ENCODE assay signal across 10 mouse cellular contexts in the genomic region with DNA sequence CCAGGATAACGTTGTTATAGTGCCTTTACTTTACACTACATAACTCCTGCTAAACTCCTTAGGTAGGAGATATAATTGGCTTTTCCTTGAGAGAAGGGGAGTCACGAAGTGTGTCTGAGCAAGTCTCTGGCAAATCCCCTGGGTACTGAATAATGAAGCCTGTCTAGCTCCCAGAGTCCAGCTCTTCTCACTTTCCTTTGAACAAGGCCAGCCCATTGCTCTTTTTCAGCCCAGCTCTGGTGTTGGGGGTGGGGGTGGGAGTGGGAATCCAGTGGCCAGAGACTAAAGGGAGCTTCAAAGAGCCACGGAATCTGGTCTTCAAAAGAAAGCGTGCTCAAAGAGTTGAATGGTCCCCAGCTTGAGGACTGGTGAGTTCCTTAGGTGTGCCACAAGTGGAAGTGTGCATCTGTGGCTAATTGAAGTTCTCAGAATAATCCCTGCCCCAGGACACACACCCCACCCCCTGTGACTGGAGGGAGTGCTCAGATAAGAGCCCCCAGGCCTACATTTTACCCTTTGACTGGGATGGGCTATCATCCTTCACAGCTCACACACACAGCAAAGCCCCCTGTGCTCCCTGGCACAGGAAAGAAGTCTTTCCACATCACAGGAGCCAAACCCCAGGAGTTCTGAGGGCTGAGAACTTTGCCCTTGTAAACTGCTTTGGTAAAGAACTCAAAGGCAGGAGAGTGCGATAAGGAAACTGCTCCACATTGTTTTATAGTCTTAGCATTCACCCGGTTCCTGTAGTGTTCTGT. TPM values are rescaled to one million over a fixed set of nuclear protein-coding genes. Genes with fewer than 3 reads are reported as not detected.
DNase-seq lines count a peak whose midpoint lies in the region; ATAC-seq and TF ChIP-seq lines count a peak whose summit lies in the region.
"Had no signal": no experiment of that assay in that cellular context is flagged by ENCODE, and none has a peak within 500 bp of the region (broad histone marks: within the 10 kb centered on the region; RNA-seq: fewer than 3 reads in every experiment).

No protein-coding gene starts in this region.

- DNase-seq in kidney, adult 11 months: peak; percentile 37
- DNase-seq in liver, embryonic 14.5 days (ENCODE audit: low read depth in 3 of 3, low spot score in 3 of 3): no peak
- no peak for DNase-seq in frontal cortex, postnatal 14 days (ENCODE audit: low spot score in 2 of 2)
- no peak for DNase-seq in lung, postnatal 4 days
- DNase-seq: layer of hippocampus, adult 9-11 months had no signal

- H3K4me2 ChIP-seq in kidney, embryonic 14.5 days (replicated peaks; ENCODE audit: low read depth, low read length): no peak overlapping the region
- H3K4me2 ChIP-seq in intestine, embryonic 15.5 days (replicated peaks): no peak overlapping the region
- peak overlapping the region; percentile 60 for H3K4me2 ChIP-seq in liver, embryonic 14.5 days (ENCODE audit: low read depth)
- no peak overlapping the region for H3K4me2 ChIP-seq in stomach, embryonic 15.5 days
- H3K4me2 ChIP-seq: embryonic facial prominence, embryonic 12.5 days had no signal

- H3K9ac ChIP-seq in kidney, embryonic 14.5 days (ENCODE audit: low read depth, low read length): no peak overlapping the region
- peak overlapping the region; percentile 21 for H3K9ac ChIP-seq in intestine, embryonic 15.5 days
- peak overlapping the region; percentile 31; the same call in 1 of the 2 replicates for H3K9ac ChIP-seq in liver, embryonic 14.5 days (replicated peaks)
- no peak overlapping the region for H3K9ac ChIP-seq in stomach, embryonic 15.5 days
- H3K9ac ChIP-seq: embryonic facial prominence, embryonic 12.5 days had no signal

- no peaks in the 10 kb centered on the region for H3K36me3 ChIP-seq in kidney, embryonic 14.5 days (ENCODE audit: control insufficient read depth, insufficient read depth, low read length)
- no peaks in the 10 kb centered on the region for H3K36me3 ChIP-seq in intestine, embryonic 15.5 days
- no peaks in the 10 kb centered on the region for H3K36me3 ChIP-seq in liver, embryonic 14.5 days (replicated peaks; ENCODE audit: control insufficient read depth, insufficient read depth, low read depth)
- no peaks in the 10 kb centered on the region for H3K36me3 ChIP-seq in stomach, embryonic 15.5 days
- H3K36me3 ChIP-seq: embryonic facial prominence, embryonic 12.5 days had no signal

- TF ChIP-seq CTCF in liver, embryonic 14.5 days (IDR thresholded peaks at IDR 0.05; ENCODE audit: low read depth): no peak

- H3K4me1 ChIP-seq in kidney, embryonic 14.5 days (ENCODE audit: control insufficient read depth, insufficient read depth, low read length): no peaks in the 10 kb centered on the region
- peaks cover 13% of the 10 kb centered on the region for H3K4me1 ChIP-seq in intestine, embryonic 15.5 days (replicated peaks)
- H3K4me1 ChIP-seq in liver, embryonic 14.5 days (replicated peaks; ENCODE audit: control insufficient read depth in 2 of 2, insufficient read depth in 2 of 2, low read length in 1 of 2): peaks cover 7 to 22% of the 10 kb centered on the region in 2 experiments
- peaks cover 6% of the 10 kb centered on the region; the same call in 1 of the 2 replicates for H3K4me1 ChIP-seq in stomach, embryonic 15.5 days
- H3K4me1 ChIP-seq: embryonic facial prominence, embryonic 12.5 days had no signal

- WGBS in kidney, embryonic 14.5 days: 18% methylated on average over 6 of the region's 6 CpGs
- 28% methylated on average over 6 of the region's 6 CpGs for WGBS in intestine, embryonic 15.5 days
- 29% methylated on average over 6 of the region's 6 CpGs for WGBS in liver, embryonic 14.5 days (ENCODE audit: insufficient replicate concordance)
- WGBS in stomach, embryonic 15.5 days: 37% methylated on average over 6 of the region's 6 CpGs

- no peak for ATAC-seq in kidney, embryonic 14.5 days (ENCODE audit: low FRiP score, low TSS enrichment)
- ATAC-seq in intestine, embryonic 15.5 days: peak; percentile 77
- ATAC-seq in liver, embryonic 14.5 days (ENCODE audit: insufficient read depth): no peak
- ATAC-seq in stomach, embryonic 15.5 days (ENCODE audit: insufficient read depth, low FRiP score, low read depth): no peak

- TF ChIP-seq EP300 in liver, embryonic 14.5 days (IDR thresholded peaks at IDR 0.05; ENCODE audit: low read depth): no peak

- no peaks in the 10 kb centered on the region for H3K27me3 ChIP-seq in kidney, embryonic 14.5 days (ENCODE audit: control insufficient read depth, insufficient read depth, low read length)
- H3K27me3 ChIP-seq in intestine, embryonic 15.5 days (replicated peaks): no peaks in the 10 kb centered on the region
- H3K27me3 ChIP-seq in liver, embryonic 14.5 days (ENCODE audit: control insufficient read depth, insufficient read depth, low read length): no peaks in the 10 kb centered on the region
- no peaks in the 10 kb centered on the region for H3K27me3 ChIP-seq in stomach, embryonic 15.5 days (replicated peaks)
- H3K27me3 ChIP-seq: embryonic facial prominence, embryonic 12.5 days had no signal

- H3K4me3 ChIP-seq in kidney, embryonic 14.5 days (ENCODE audit: low read length): no peak overlapping the region
- H3K4me3 ChIP-seq in intestine, embryonic 15.5 days (replicated peaks): no peak overlapping the region
- no peak overlapping the region for H3K4me3 ChIP-seq in liver, embryonic 14.5 days (ENCODE audit: insufficient read depth in 1 of 2, low read depth in 2 of 2, low read length in 2 of 2)
- no peak overlapping the region for H3K4me3 ChIP-seq in stomach, embryonic 15.5 days (replicated peaks)
- H3K4me3 ChIP-seq: embryonic facial prominence, embryonic 12.5 days had no signal

- no peak overlapping the region for H3K27ac ChIP-seq in kidney, embryonic 14.5 days (ENCODE audit: low read depth, low read length)
- peak overlapping the region; percentile 83 for H3K27ac ChIP-seq in intestine, embryonic 15.5 days
- no peak overlapping the region for H3K27ac ChIP-seq in liver, embryonic 14.5 days
- peak overlapping the region; percentile 51; the same call in 1 of the 2 replicates for H3K27ac ChIP-seq in stomach, embryonic 15.5 days
- H3K27ac ChIP-seq: embryonic facial prominence, embryonic 12.5 days; macrophage had no signal

- H3K9me3 ChIP-seq in kidney, embryonic 14.5 days (ENCODE audit: control insufficient read depth, low read length): no peaks in the 10 kb centered on the region
- H3K9me3 ChIP-seq in intestine, embryonic 15.5 days: no peaks in the 10 kb centered on the region
- no peaks in the 10 kb centered on the region for H3K9me3 ChIP-seq in liver, embryonic 14.5 days (ENCODE audit: control insufficient read depth, low read length)
- no peaks in the 10 kb centered on the region for H3K9me3 ChIP-seq in stomach, embryonic 15.5 days
- H3K9me3 ChIP-seq: embryonic facial prominence, embryonic 12.5 days had no signal

RNA-seq across cellular contexts. Expression of a gene that starts 24.2 kb away (rescaled TPM):
- polyA plus RNA-seq in kidney, embryonic 14.5 days (2014; fragmentation: Nextera tagmentation; extraction: Ambion mirVana): 12.2 and 16.7 TPM in 2 replicates
- 16.1 and 16.5 TPM in 2 replicates for polyA plus RNA-seq in intestine, embryonic 15.5 days (2015; fragmentation: Nextera tagmentation; extraction: Ambion mirVana)
- polyA plus RNA-seq in liver, embryonic 14.5 days (2012; rRNA removed): 4.8 and 5.4 TPM in 2 replicates
- polyA plus RNA-seq in liver, embryonic 14.5 days (2014; fragmentation: Nextera tagmentation; extraction: Ambion mirVana): 5.4 TPM in 2 replicates
- 12.8 and 16.0 TPM in 2 replicates for polyA plus RNA-seq in stomach, embryonic 15.5 days (2015; fragmentation: Nextera tagmentation; extraction: Ambion mirVana)

Comparison
In these comparisons a context has a peak if more than half of its experiments do, and no peak if none do; other contexts are left out.
1. H3K27ac ChIP-seq: peak in intestine, embryonic 15.5 days (single experiment) and stomach, embryonic 15.5 days (single experiment); none in kidney, embryonic 14.5 days (single experiment) and liver, embryonic 14.5 days (single experiment).
2. H3K9ac ChIP-seq: peak in intestine, embryonic 15.5 days (single experiment) and liver, embryonic 14.5 days (single experiment); none in kidney, embryonic 14.5 days (single experiment) and stomach, embryonic 15.5 days (single experiment).